In genomic region chr7:28386007-28386406, GRCm38 (mm10) we compare ENCODE assay signal across 8 mouse cellular contexts. TPM values are rescaled to one million over a fixed set of nuclear protein-coding genes. Genes with fewer than 3 reads are reported as not detected.
DNase-seq lines count a peak whose midpoint lies in the region; ATAC-seq and TF ChIP-seq lines count a peak whose summit lies in the region.

No protein-coding gene starts in this region.

- WGBS in forebrain, embryonic 14.5 days: 88% methylated on average over 7 of the region's 7 CpGs
- 87% methylated on average over 7 of the region's 7 CpGs for WGBS in forebrain, embryonic 12.5 days
- WGBS in spleen, adult 2 months: 36% methylated on average over 7 of the region's 7 CpGs
- 42% methylated on average over 7 of the region's 7 CpGs for WGBS in liver, postnatal 0 days (ENCODE audit: insufficient replicate concordance)
- 76% methylated on average over 7 of the region's 7 CpGs for WGBS in stomach, embryonic 16.5 days

- H3K27ac ChIP-seq in forebrain, embryonic 14.5 days (ENCODE audit: low read depth, low read length): no peak overlapping the region
- H3K27ac ChIP-seq in forebrain, embryonic 12.5 days: no peak overlapping the region
- peak overlapping the region; percentile 86 for H3K27ac ChIP-seq in spleen, adult 2 months (ENCODE audit: insufficient read depth, low read length)
- H3K27ac ChIP-seq in liver, postnatal 0 days (ENCODE audit: low read depth): peak overlapping the region; percentile 100
- peak overlapping the region; percentile 79 for H3K27ac ChIP-seq in stomach, embryonic 16.5 days (ENCODE audit: low read length)

- no peak overlapping the region for H3K9ac ChIP-seq in forebrain, embryonic 14.5 days (ENCODE audit: low read length)
- no peak overlapping the region for H3K9ac ChIP-seq in forebrain, embryonic 12.5 days
- H3K9ac ChIP-seq in liver, postnatal 0 days (replicated peaks): 0 out of 2 replicates have a peak overlapping the region, but pooled peaks have one; percentile 50
- H3K9ac ChIP-seq in stomach, embryonic 16.5 days (ENCODE audit: low read length): peak overlapping the region; percentile 36; the same call in 1 of the 2 replicates

- no peak for DNase-seq in forebrain, embryonic 14.5 days (ENCODE audit: low spot score)
- DNase-seq in spleen, adult 2 months (ENCODE audit: low read depth in 1 of 2, low spot score in 2 of 2): peak in 1 of 2 experiments; percentile 45
- DNase-seq in spleen, adult 12 weeks (ENCODE audit: low spot score): no peak
- DNase-seq in liver, postnatal 0 days: peak; percentile 73
- no peak for DNase-seq in cerebellum, adult 11-12 months
- DNase-seq in urinary bladder, adult 18-20 months (ENCODE audit: low spot score in 2 of 2): no peak

- no peaks in the 10 kb centered on the region for H3K27me3 ChIP-seq in forebrain, embryonic 14.5 days (replicated peaks; ENCODE audit: control insufficient read depth, insufficient read depth, low read length)
- H3K27me3 ChIP-seq in forebrain, embryonic 12.5 days: no peaks in the 10 kb centered on the region; the same call in 1 of the 2 replicates
- no peaks in the 10 kb centered on the region for H3K27me3 ChIP-seq in spleen, adult 2 months (ENCODE audit: control insufficient read depth, insufficient read depth, low read length)
- H3K27me3 ChIP-seq in liver, postnatal 0 days (ENCODE audit: insufficient read depth, low read length): no peaks in the 10 kb centered on the region
- no peaks in the 10 kb centered on the region for H3K27me3 ChIP-seq in stomach, embryonic 16.5 days (ENCODE audit: control insufficient read depth, insufficient read depth, low read length)

- H3K4me1 ChIP-seq in forebrain, embryonic 14.5 days (ENCODE audit: control insufficient read depth, insufficient read depth, low read length): peaks cover 10% of the 10 kb centered on the region
- peaks cover 21% of the 10 kb centered on the region for H3K4me1 ChIP-seq in forebrain, embryonic 12.5 days
- peaks cover 35% of the 10 kb centered on the region for H3K4me1 ChIP-seq in spleen, adult 2 months (ENCODE audit: control insufficient read depth, insufficient read depth, insufficient read length)
- H3K4me1 ChIP-seq in liver, postnatal 0 days (ENCODE audit: insufficient read depth): peaks cover 50% of the 10 kb centered on the region
- H3K4me1 ChIP-seq in stomach, embryonic 16.5 days (ENCODE audit: control insufficient read depth, insufficient read depth, low read length): peaks cover 27% of the 10 kb centered on the region

- no peak; the same call in 1 of the 2 replicates for TF ChIP-seq EP300 in liver, postnatal 0 days (IDR thresholded peaks at IDR 0.05; ENCODE audit: low read depth)

- TF ChIP-seq POLR2A in spleen, adult 2 months (IDR thresholded peaks at IDR 0.05; ENCODE audit: low read depth, low read length): no peak

- 0 out of 2 replicates have a peak, but pooled peaks have one; percentile 7 for ATAC-seq in forebrain, embryonic 14.5 days
- ATAC-seq in forebrain, embryonic 12.5 days (ENCODE audit: low FRiP score): no peak
- ATAC-seq in liver, postnatal 0 days: peak; percentile 5; the same call in 1 of the 2 replicates
- no peak for ATAC-seq in stomach, embryonic 16.5 days (ENCODE audit: insufficient read depth, low FRiP score)

- no peak overlapping the region for H3K4me3 ChIP-seq in forebrain, embryonic 14.5 days (ENCODE audit: low read depth, low read length)
- no peak overlapping the region for H3K4me3 ChIP-seq in forebrain, embryonic 12.5 days (replicated peaks)
- no peak overlapping the region for H3K4me3 ChIP-seq in spleen, adult 2 months (ENCODE audit: extremely low read depth, insufficient read depth, insufficient read length)
- no peak overlapping the region for H3K4me3 ChIP-seq in liver, postnatal 0 days (ENCODE audit: low read depth, low read length)
- no peak overlapping the region for H3K4me3 ChIP-seq in stomach, embryonic 16.5 days (replicated peaks; ENCODE audit: low read length)

- no peak for TF ChIP-seq CTCF in spleen, adult 2 months (IDR thresholded peaks at IDR 0.05; ENCODE audit: extremely low read depth, insufficient read depth, insufficient read length, insufficient replicate concordance)
- no peak for TF ChIP-seq CTCF in liver, postnatal 0 days (IDR thresholded peaks at IDR 0.05; ENCODE audit: low read depth)

- no peak overlapping the region for H3K4me2 ChIP-seq in forebrain, embryonic 14.5 days (ENCODE audit: low read length)
- H3K4me2 ChIP-seq in forebrain, embryonic 12.5 days: no peak overlapping the region
- peak overlapping the region; percentile 36 for H3K4me2 ChIP-seq in liver, postnatal 0 days (ENCODE audit: low read depth, low read length)
- no peak overlapping the region for H3K4me2 ChIP-seq in stomach, embryonic 16.5 days (ENCODE audit: low read depth, low read length)

- H3K9me3 ChIP-seq in forebrain, embryonic 14.5 days (replicated peaks; ENCODE audit: control insufficient read depth, low read length): no peaks in the 10 kb centered on the region
- H3K9me3 ChIP-seq in forebrain, embryonic 12.5 days: no peaks in the 10 kb centered on the region
- no peaks in the 10 kb centered on the region for H3K9me3 ChIP-seq in liver, postnatal 0 days (ENCODE audit: low read length)
- H3K9me3 ChIP-seq in stomach, embryonic 16.5 days (replicated peaks; ENCODE audit: control insufficient read depth, low read length): no peaks in the 10 kb centered on the region

- H3K36me3 ChIP-seq in forebrain, embryonic 14.5 days (ENCODE audit: control insufficient read depth, insufficient read depth, low read length): peaks cover 43% of the 10 kb centered on the region
- peaks cover 50% of the 10 kb centered on the region for H3K36me3 ChIP-seq in forebrain, embryonic 12.5 days (replicated peaks)
- peaks cover 6% of the 10 kb centered on the region for H3K36me3 ChIP-seq in spleen, adult 2 months (ENCODE audit: control insufficient read depth, insufficient read depth, low read length)
- H3K36me3 ChIP-seq in liver, postnatal 0 days (replicated peaks; ENCODE audit: insufficient read depth, low read length): peaks cover 21% of the 10 kb centered on the region
- H3K36me3 ChIP-seq in stomach, embryonic 16.5 days (ENCODE audit: control insufficient read depth, insufficient read depth, low read length): peaks cover 10% of the 10 kb centered on the region; the same call in 1 of the 2 replicates

RNA-seq across cellular contexts. Expression of gene Zfp36, which starts 6.0 kb away (rescaled TPM):
- polyA plus RNA-seq in forebrain, embryonic 14.5 days (2014; fragmentation: Nextera tagmentation; extraction: Ambion mirVana): 3.3 and 5.6 TPM in 2 replicates
- 5.1 and 5.5 TPM in 2 replicates for polyA plus RNA-seq in forebrain, embryonic 12.5 days (2016; fragmentation: Nextera tagmentation; extraction: Ambion mirVana)
- 106 and 138 TPM in 2 replicates for polyA plus RNA-seq in spleen, adult 2 months (2012; rRNA removed)
- polyA plus RNA-seq in liver, postnatal 0 days (2015; fragmentation: Nextera tagmentation; extraction: Ambion mirVana): 13.5 and 21.1 TPM in 2 replicates
- polyA plus RNA-seq in stomach, embryonic 16.5 days (2015; fragmentation: Nextera tagmentation; extraction: Ambion mirVana): 26.1 and 35.1 TPM in 2 replicates

RNA-seq across cellular contexts. Expression of gene Med29, which starts 6.5 kb away (rescaled TPM):
- polyA plus RNA-seq in forebrain, embryonic 14.5 days (2014; fragmentation: Nextera tagmentation; extraction: Ambion mirVana): 42.3 and 52.9 TPM in 2 replicates
- polyA plus RNA-seq in forebrain, embryonic 12.5 days (2016; fragmentation: Nextera tagmentation; extraction: Ambion mirVana): 43.1 and 43.6 TPM in 2 replicates
- 26.6 and 31.5 TPM in 2 replicates for polyA plus RNA-seq in spleen, adult 2 months (2012; rRNA removed)
- polyA plus RNA-seq in liver, postnatal 0 days (2015; fragmentation: Nextera tagmentation; extraction: Ambion mirVana): 18.0 and 18.6 TPM in 2 replicates
- polyA plus RNA-seq in stomach, embryonic 16.5 days (2015; fragmentation: Nextera tagmentation; extraction: Ambion mirVana): 38.7 and 41.2 TPM in 2 replicates

RNA-seq across cellular contexts. Expression of gene Paf1, which starts 6.7 kb away (rescaled TPM):
- 59.3 and 73.1 TPM in 2 replicates for polyA plus RNA-seq in forebrain, embryonic 14.5 days (2014; fragmentation: Nextera tagmentation; extraction: Ambion mirVana)
- polyA plus RNA-seq in forebrain, embryonic 12.5 days (2016; fragmentation: Nextera tagmentation; extraction: Ambion mirVana): 84.6 and 86.2 TPM in 2 replicates
- polyA plus RNA-seq in spleen, adult 2 months (2012; rRNA removed): 85.1 and 88.6 TPM in 2 replicates
- polyA plus RNA-seq in liver, postnatal 0 days (2015; fragmentation: Nextera tagmentation; extraction: Ambion mirVana): 16.9 and 21.1 TPM in 2 replicates
- 84.3 and 88.5 TPM in 2 replicates for polyA plus RNA-seq in stomach, embryonic 16.5 days (2015; fragmentation: Nextera tagmentation; extraction: Ambion mirVana)

RNA-seq across cellular contexts. Expression of gene Plekhg2, which starts 13.6 kb away (rescaled TPM):
- 17.7 and 27.5 TPM in 2 replicates for polyA plus RNA-seq in forebrain, embryonic 14.5 days (2014; fragmentation: Nextera tagmentation; extraction: Ambion mirVana)
- polyA plus RNA-seq in forebrain, embryonic 12.5 days (2016; fragmentation: Nextera tagmentation; extraction: Ambion mirVana): 67.0 and 69.7 TPM in 2 replicates
- polyA plus RNA-seq in spleen, adult 2 months (2012; rRNA removed): 64.0 and 66.4 TPM in 2 replicates
- polyA plus RNA-seq in liver, postnatal 0 days (2015; fragmentation: Nextera tagmentation; extraction: Ambion mirVana): 2.8 and 3.9 TPM in 2 replicates
- polyA plus RNA-seq in stomach, embryonic 16.5 days (2015; fragmentation: Nextera tagmentation; extraction: Ambion mirVana): 49.9 and 50.7 TPM in 2 replicates

RNA-seq across cellular contexts. Expression of gene Rps16, which starts 35.6 kb away (rescaled TPM):
- polyA plus RNA-seq in forebrain, embryonic 14.5 days (2014; fragmentation: Nextera tagmentation; extraction: Ambion mirVana): 539 and 750 TPM in 2 replicates
- 594 and 628 TPM in 2 replicates for polyA plus RNA-seq in forebrain, embryonic 12.5 days (2016; fragmentation: Nextera tagmentation; extraction: Ambion mirVana)
- 1,505 and 1,761 TPM in 2 replicates for polyA plus RNA-seq in spleen, adult 2 months (2012; rRNA removed)
- polyA plus RNA-seq in liver, postnatal 0 days (2015; fragmentation: Nextera tagmentation; extraction: Ambion mirVana): 653 and 673 TPM in 2 replicates
- 800 and 962 TPM in 2 replicates for polyA plus RNA-seq in stomach, embryonic 16.5 days (2015; fragmentation: Nextera tagmentation; extraction: Ambion mirVana)

Comparison
In these comparisons a context has a peak if more than half of its experiments do, and no peak if none do; other contexts are left out.
1. ATAC-seq: peak in forebrain, embryonic 14.5 days (single experiment) and liver, postnatal 0 days (single experiment); none in forebrain, embryonic 12.5 days (single experiment) and stomach, embryonic 16.5 days (single experiment).
2. H3K27ac ChIP-seq: peak in spleen, adult 2 months (single experiment), liver, postnatal 0 days (single experiment) and stomach, embryonic 16.5 days (single experiment); none in forebrain, embryonic 14.5 days (single experiment) and forebrain, embryonic 12.5 days (single experiment).
3. H3K9ac ChIP-seq: peak in liver, postnatal 0 days (single experiment) and stomach, embryonic 16.5 days (single experiment); none in forebrain, embryonic 14.5 days (single experiment) and forebrain, embryonic 12.5 days (single experiment).